Mouse (Mus musculus): ENCODE measurements around the gene Cflar.

- TF ChIP-seq CTCF (IDR thresholded peaks at IDR 0.05; ENCODE audit: low read depth, low read length) (no peak), POLR2A (IDR thresholded peaks at IDR 0.05; ENCODE audit: extremely low read depth, insufficient read depth, low read length) (no peak)
Measured at GRCm38 (mm10) chr1:58796853-58797252, 85.5 kb downstream of the Cflar start.
